Mouse (Mus musculus) heart, adult 2 months (tissue): ENCODE data around the gene Mrps24.
A peak's percentile ranks its signal among the peaks of the same experiment; 100 is the strongest.

ENCODE experiments used
- CTCF ChIP-seq: fragments of 200-600 bp; IDR thresholded peaks from 2 replicates; pipeline ENCODE4 v1.8.1; 2022; ENCODE audit warnings: antibody characterized with exemption, mild to moderate bottlenecking, moderate library complexity
- POLR2A ChIP-seq: fragments of 200-500 bp; IDR thresholded peaks from 2 replicates; pipeline ENCODE4 v1.6.1; 2011; ENCODE audit warnings: mild to moderate bottlenecking, low read depth, low read length, control low read depth; ENCODE audit not compliant: insufficient read depth

- TF ChIP-seq POLR2A (no peak), CTCF (peak; percentile 56)
Measured at GRCm38 (mm10) chr11:5742106-5742505, 26.6 kb upstream of the Mrps24 start.
